Mouse (Mus musculus): ENCODE results near the gene Tubb5.
A peak's percentile ranks its signal among the peaks of the same experiment; 100 is the strongest.

The Tubb5 gene

DNA sequence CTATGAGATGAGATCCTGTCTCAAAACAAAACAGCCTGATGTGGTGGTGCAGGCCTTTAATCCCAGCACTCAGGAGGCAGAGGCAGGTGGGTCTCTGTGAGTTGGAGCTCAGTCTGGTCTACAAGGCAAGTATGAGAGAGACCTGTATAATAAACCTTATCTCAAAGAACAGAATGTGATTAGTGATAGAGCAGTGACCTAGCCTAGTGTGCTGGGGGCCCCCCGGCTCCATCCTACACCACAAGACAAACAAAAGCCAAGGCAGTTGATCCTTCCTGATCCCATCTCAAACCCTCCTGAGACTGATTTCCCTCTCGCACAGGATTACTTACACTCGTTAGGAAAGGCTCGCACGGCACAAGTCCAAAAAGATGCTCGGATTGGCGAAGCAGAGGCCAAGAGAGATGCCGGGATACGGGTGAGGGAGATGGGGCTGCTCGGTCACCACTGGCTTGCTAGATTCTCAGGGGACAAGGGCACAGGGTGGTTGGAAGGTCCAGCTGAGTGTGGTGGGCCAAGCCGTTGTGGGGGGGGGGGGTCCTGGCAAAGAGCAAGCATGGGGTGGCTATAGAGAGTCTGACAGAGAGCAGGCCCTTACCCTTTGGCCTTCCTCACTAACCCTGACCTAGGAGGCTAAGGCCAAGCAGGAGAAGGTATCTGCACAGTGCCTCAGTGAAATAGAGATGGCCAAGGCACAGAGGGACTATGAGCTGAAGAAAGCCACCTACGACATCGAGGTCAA lies 12.8 kb downstream of the Tubb5 start:
- DNase-seq (ENCODE audit: low read depth, low spot score): no peak

DNA sequence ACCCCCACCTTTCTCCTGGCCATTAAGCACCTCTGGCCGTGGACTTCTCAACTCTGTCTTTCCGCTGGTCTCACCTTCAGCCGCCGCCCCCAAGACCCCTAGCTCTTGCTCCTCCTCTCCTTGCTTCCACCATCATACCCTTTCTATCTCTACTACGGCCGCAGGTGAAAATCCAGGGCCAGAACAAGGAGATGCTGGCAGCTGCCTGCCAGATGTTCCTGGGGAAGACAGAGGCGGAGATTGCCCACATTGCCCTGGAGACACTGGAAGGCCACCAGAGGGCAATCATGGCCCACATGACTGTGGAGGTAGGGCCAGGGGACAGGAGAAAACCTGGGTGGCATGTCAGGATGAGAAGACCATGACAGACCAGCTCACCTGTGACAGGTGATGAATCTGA lies 13.7 kb downstream of the Tubb5 start:
- DNase-seq (ENCODE audit: low read depth, low spot score): no peak

DNA sequence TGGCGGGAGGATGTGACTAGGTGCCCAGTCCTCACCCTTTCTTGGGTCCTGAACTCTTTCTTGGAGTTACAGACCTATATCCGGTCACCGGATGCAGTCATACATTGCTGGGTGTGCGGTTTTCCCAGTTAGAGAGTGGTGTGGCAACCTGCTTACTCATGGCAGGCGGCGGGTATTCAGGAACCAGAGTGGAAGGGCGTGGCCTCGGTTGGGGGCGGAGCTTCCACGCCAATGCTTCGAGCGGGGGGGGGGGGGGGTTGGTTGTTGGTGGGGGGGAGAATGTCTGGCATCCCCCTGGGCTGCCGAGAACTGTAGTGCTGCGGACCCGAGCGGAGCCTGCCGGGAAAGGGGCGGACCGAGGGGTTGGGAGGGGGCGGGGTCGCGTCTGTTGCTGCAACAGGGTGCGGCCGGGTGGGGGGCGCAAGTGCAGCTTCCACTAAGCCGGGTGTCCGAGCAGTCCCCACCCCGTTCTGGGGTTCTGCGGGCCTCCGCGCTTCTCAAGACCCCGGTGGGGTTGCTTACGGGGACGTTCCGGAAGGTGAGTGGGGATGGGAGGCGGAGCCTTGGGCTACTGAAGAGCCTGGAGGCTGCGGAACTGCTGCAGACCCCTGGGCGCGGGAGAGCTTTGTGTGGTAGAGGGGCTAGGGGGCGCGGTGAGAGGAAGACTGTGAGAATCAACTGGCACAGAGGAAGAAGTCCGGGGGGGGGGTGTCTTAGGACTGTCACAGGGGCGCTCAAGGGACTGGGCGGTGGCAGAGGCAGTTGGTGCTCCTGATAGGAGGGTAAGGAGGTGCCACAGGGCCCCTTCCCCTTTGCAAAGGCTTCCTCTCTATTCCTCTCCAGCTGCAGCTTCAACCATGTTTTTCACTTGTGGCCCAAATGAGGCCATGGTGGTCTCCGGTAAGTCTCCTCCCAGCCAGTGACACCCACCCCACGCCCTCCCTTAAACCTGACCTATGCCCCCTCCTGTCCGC lies 14.9 kb downstream of the Tubb5 start, which contains the start of gene Flot1:
Gene Flot1 (plus strand): TSS at position 267 of the 974 bp plus-strand sequence.
- DNase-seq (ENCODE audit: low read depth, low spot score): no peak

DNA sequence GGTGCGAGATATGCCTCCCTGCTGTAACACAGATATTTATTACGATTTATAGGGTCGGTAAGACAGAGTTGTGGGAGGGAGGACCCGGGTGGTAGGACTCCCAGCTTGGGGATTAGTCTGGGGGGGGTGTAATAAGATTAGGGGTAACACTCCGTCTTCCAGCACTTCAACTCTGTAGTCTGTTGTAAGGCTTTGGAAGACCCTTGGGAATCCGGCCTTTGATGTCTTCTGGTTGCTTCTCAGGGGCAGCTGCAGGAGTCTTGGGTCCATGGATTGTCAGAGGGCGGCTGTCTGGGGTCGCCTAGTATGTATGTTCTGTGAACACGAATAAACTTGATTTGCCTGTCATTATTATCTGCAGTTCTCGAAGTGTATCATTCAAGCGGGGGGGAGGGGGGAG lies 15.5 kb downstream of the Tubb5 start:
- DNase-seq (ENCODE audit: low read depth, low spot score): no peak

DNA sequence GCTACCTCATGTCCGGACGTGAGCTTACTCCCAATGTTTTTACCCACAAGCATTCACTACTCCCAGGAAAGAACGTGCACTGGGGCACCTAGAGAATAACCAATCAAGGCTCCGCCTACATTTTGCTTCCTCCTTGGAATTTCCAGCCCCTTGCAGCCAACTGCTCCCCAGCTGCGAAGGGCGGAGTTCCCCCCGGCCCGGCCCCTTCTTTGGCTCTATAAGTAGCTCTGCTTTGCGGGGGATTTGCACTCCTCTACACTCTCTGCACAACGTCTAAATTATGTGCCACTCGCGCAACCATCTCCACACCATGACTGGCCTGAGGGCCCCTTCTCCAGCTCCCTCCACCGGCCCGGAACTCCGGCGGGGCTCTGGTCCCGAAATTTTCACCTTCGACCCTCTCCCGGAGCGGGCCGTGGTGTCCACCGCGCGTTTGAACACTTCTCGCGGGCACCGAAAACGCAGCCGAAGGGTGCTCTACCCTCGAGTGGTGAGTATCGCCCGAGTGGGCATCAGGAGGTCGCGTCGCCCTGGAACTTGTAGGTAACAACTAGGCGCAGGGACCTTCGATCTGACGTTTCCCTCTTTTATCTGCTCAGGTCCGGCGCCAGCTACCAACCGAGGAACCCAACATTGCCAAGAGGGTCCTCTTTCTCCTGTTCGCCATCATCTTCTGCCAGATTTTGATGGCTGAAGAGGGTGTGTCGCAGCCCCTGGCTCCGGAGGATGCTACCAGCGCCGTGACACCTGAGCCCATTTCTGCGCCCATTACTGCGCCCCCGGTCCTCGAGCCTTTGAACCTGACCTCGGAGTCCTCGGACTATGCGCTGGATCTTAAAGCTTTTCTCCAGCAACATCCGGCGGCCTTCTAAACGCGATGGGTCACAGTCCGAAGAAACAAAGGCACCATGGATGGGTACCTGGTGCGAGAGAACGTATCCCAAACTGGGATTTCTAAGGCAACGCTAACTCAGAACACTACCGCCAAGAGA lies 16.4 kb downstream of the Tubb5 start, which contains the start of gene Ier3:
Gene Ier3 (plus strand): TSS at position 246 of the 992 bp plus-strand sequence.
- DNase-seq (ENCODE audit: low read depth, low spot score): no peak

DNA sequence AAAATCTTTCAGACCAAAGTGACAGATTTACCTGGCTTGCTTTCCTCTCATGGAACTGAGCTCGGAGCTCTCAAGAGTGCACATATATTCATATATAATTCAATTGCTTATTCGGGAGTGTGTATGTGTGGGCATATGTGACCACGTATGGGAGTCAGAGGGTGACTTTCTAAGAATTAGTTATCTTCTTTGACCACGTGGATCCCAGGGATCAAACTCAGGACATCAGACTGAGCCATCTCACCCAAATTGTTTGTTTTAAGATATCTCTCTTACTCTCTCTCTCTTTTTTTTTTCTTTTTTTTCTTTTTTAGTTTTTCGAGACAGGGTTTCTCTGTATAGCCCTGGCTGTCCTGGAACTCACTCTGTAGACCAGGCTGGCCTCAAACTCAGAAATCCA lies 18.0 kb downstream of the Tubb5 start:
- DNase-seq (ENCODE audit: low read depth, low spot score): no peak

DNA sequence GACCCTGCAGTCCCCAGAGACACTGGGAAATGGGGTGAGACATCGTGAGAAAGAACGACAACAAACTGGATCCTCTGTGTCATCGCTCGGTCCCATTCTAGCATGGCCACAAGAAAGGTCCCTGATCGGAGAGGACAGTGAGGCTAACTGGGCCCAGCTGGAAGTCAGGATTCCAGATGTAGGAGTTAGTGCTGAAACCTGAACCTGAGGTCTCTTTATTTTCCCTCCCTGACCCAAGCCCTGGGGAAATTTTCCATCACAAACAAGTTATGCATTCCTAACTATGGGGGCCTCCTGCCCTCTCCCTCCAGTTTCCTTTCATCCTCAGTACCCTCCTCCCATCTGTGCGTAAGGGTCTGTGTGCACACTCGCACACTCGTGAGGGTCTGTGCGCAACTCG lies 20.9 kb downstream of the Tubb5 start:
- no peak for DNase-seq (ENCODE audit: low read depth, low spot score)

DNA sequence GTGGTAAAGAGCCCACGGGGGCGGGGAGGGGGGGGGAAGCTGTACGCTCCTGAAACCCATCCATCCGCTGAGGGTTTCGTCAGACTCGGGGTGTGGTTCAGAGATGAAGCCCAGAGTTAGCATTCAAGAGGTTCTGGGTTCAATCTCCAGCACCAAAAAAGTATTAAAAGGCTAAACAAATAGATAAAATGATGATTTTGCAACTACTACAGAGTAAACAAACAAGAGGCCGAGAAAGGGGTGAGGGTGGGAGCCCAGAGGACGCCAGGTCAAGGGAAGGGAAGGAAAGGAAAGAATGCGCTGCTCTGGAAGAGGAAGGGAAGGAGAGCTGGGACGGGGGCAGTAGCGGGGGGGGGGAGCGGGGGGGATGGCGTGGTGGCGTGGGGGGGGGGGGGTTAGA lies 21.4 kb downstream of the Tubb5 start:
- no peak for DNase-seq (ENCODE audit: low read depth, low spot score)

DNA sequence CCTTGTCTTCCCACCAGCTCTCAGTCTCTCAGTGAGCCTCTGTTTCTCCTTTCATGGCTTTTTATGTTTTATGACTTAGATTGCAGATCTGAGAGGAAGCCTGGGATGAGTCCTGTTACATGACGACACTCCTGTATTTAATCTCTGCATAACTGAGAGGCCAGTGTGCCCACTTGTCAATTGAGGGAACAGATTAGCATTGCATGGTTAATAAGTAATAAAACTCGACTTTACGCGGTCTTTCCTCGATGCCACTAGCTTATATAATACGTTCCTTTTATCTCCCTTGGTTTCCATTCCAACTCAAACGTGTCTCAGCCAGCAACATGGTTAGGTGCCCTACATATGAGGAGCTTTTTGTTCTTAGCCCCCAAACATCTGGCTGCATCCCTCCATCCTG lies 22.3 kb downstream of the Tubb5 start:
- no peak for DNase-seq (ENCODE audit: low read depth, low spot score)

DNA sequence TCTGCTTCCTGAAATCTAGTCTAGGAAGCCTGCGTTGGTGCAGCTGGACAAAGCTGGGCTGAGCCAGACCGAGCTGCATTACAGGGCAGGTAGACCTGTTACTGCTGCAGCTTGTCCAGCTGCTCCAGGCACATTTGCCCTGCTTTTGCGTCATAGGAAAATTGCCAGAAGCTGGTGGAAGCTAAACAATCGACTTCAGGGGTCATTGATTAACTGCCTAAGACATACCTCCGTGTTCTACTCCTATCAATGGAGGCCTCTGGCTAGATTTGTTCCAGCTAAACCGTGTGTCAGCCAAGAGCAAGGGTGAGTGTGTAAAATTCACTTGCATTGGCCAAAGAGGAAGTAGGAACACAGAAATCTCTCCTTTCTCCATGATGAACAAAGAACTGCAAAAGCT lies 23.4 kb downstream of the Tubb5 start:
- DNase-seq (ENCODE audit: low read depth, low spot score): no peak

DNA sequence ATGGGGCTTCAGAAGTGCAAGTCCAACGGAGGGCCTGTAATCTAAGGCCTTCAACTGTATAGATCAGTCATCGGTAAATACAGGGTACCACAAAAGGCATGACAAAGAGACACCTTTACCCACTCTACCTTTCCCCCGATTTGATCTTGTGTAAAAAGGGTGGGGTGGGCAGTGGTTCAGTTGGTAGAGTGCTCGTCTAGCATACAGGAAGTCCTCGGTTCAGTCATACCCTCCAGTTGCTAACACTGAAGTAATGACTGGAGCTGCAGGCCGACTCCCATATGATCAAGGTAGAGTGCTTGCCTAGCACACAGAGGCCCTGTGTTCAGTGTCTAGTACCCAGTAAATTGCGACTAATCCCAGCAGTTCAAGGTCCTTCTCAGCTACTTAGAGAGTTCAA lies 24.5 kb downstream of the Tubb5 start:
- DNase-seq (ENCODE audit: low read depth, low spot score): no peak

DNA sequence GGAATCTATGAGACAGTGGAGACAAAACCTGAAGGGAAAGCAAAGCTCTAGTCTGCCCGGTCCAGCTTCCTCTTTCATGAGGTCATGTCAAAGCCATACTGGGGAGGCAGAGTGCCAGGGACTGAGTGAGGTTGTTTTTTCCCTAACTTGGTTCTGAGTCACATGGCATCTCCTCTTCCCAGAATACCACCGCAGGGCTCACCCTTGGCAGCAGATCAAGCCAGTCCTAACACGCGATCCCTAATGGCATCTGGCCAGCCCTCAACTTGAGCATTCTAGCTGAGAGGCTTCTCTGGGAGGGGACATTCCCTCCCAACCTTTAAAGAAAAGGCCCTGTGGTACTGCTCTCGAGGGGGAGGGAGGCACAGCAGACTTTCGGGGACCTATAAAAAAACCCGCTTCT lies 24.9 kb downstream of the Tubb5 start:
- no peak for DNase-seq (ENCODE audit: low read depth, low spot score)

DNA sequence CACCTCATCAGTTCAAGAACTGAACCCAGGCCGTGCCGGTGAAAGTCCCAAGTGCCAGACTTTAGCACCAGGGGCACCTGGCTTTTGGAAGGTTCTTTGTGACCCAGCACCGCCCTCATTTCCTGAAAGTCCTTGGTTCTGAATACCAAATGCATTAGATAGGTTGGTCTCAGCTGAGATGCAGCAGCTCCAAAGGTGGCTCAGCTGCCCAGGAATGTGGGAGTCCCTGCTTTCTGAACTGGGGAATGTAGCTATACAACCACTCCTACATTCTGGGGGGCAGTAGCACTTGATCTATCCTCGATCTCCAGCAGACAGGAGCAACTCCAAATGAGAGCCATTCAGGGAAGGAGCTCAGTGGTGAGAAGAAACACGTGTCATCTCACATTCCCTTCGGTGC lies 25.4 kb downstream of the Tubb5 start:
- no peak for DNase-seq (ENCODE audit: low read depth, low spot score)

DNA sequence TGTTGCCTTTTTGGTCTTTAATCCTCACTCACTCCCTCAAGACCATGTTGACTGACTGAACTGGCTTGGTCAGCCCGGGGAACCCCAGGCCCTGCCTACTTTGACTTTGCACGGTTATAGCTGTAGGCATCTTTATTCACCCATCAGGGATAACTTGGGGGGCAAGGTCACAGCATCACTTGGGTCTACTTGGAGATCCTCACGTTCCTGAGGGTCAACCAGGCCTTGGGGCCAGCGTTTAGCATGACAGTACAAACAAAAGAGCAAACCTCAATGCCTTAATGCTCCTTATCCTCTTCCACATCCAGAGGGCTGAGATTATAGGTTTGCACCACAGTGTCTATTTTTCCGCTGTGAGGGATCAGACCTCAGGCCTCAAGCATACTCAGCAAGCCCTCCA lies 25.8 kb downstream of the Tubb5 start:
- no peak for DNase-seq (ENCODE audit: low read depth, low spot score)

DNA sequence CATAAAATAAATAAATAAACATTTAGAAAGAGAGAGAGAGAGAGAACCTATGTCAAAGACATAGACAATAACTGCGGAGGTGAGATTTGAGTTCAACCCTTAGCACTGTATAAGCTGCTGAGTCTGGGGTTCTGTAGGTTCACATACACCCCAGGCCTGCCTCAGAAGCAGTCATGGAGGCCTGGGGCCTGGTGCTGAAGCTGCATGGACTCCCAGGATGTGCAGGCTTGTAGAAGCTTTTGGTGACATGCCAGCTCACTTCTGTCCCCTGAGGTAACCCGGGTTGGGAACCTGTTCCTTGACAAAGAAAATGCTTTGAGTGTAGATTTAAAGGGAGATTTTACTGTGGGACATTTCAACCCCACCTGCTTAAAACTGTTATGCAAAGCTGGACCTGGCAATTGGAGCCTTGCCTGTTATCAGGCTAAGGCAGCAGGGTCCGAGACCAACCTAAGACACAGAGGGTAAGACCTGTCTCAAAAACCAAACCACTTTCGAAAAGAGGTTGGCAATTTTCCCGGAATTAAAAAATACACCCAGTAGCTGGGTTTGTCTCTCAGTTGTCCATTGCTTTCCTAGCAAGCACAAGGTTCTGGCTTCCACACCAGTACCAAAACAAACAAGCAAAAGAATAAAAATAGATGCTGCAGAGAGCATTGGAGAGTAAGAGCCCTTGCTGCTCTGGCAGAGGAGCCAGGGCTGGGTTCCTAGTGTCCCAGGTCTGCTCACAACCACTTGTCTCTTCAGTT lies 27.0 kb downstream of the Tubb5 start:
- no peak for DNase-seq (ENCODE audit: low read depth, low spot score)

DNA sequence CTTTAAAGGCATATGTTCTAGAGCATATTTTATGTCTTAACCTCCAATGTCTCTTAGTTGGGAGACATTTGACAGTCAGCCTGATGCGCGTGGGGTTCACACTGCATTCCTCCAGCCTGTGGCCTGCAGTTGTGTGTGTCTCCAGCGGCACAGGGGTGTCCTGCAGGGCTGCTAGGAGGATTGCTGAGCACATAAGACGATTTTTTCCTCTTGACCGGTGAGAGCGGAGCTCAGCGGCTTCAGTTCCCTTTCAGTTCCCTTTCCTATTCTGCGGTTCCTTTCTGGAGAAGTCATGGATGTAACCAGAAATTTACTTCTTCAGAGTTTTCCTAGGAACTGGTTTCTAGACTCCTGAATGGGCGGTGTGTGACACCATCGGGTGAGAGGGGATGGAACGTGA lies 28.7 kb downstream of the Tubb5 start:
- no peak for DNase-seq (ENCODE audit: low read depth, low spot score)

DNA sequence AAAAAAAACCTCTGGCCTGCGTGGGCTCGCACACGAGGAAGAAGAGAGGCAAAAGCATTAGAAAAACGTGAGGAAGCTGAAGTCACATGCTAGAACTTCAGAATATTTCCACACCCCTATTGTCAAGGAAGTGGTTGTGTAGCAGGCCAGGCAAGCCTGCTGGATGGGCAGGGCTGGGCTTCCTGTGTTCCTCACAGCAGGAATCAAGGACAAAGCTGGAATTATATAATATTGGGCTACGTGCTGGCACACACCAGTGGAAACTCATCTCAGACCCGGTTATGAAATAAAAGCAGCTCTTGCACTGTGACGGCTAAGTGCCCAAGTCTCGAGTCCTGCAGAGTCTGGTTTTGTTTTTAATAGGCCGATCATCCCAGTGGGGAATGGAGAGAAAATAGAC lies 30.0 kb downstream of the Tubb5 start:
- peak; percentile 31 for DNase-seq (ENCODE audit: low read depth, low spot score)

DNA sequence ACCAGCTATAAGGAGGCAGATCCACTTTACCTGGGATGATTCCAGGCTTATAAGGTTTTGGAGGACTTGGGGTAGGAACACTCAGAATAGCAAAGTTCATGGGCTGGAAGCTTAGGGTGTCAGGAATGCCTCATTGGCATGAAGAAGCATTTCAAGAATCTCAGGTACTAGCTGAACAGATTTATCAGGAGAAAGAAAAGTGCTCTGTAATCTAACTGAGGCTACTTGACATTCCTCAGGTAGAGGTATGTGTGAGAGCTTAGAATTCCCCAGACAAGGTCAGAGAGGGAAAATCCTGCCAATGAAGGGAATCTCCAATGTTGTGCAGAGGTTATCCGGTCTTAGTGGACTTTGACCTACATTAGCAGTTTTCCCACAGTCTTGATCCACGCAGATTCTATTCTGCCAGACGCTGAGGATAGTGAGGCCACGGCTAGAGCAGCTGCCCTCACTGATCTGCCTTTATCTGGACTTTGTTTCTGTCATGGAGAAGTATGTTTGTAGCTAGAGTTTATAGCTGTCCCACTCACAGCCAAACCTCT lies 34.2 kb downstream of the Tubb5 start:
- DNase-seq (ENCODE audit: low read depth, low spot score): no peak

DNA sequence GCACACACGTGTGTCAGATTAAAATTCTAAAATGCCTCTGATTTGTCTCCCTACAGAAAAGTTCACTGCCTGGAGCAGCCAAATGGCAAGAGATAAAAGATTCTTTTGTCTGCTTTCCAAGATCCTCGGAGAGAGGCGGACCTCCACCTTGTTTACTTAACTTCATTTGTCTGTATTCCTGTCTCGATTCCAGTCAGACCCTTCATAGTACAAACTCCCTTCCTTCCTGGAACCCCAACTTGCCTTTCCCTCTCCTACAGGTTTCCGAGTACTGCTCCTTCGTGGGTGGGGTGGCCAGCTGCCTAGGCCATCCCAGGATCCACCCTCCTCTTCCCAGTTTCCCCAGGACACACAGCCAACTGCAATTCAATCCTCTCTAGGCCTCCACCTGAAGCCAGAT lies 35.1 kb downstream of the Tubb5 start:
- DNase-seq (ENCODE audit: low read depth, low spot score): no peak

DNA sequence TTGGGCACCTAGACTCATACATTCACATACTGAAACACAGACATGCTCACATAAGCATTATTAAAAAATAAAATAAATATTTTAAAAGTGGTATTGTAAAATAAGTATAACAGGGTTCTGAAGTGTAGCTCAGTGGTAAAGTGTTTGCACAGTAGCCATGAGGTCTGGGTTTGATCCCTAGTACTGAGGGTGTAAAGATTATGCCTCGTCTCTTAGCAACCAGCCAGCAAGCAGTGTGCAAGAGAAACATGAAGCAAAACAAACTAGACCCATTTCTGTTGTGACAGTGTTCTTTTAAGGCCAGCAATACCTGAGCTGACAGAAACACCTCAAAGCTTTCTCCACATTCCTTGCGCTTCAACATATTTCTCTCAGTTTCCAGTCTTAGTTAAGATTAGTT lies 37.2 kb downstream of the Tubb5 start:
- no peak for DNase-seq (ENCODE audit: low read depth, low spot score)

DNA sequence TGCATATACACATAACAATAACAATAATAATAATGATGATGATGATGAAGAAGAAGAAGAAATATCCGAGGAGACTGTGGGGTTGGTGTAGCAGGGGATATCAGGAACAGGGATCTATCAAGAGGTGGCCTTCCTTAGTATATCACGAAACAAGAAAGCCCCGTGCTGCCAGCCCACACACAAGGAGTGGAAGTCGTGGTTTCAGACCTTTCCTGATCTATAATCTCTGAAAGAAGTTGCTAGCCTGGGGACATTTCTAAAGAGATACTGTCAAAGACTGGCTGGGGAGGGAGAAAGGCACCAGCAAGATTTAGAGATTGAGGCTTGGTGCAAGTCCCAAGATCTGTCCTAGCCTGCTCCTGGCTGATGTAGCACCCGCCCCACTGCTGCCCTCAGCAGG lies 41.3 kb downstream of the Tubb5 start:
- no peak for DNase-seq (ENCODE audit: low read depth, low spot score)

Measured in telencephalon, adult 2 months (tissue).